Mouse (Mus musculus) midbrain, embryonic 16.5 days (tissue): Measurements from ENCODE around the gene Stc2. TPM values are rescaled to one million over a fixed set of nuclear protein-coding genes. Genes with fewer than 3 reads are reported as not detected.

Experiments
- ATAC-seq: fragments of 200-750 bp; cut with Nextera tagmentation; 2 replicates; pipeline ENCODE4 v1.8.0; 2017; ENCODE audit warnings: moderate TSS enrichment
- H3K27ac ChIP-seq: fragments of 300-500 bp; sonication (generic); 2 replicates; pipeline ENCODE4 v1.5.1; 2014; ENCODE audit warnings: mild to moderate bottlenecking, low read length, mixed read lengths
- H3K27me3 ChIP-seq: fragments of 300-500 bp; sonication (generic); 2 replicates; pipeline ENCODE4 v1.6.1; 2014; ENCODE audit warnings: low read depth, low read length, mixed read lengths; ENCODE audit not compliant: control insufficient read depth, insufficient read depth
- H3K36me3 ChIP-seq: fragments of 300-500 bp; sonication (generic); 2 replicates; pipeline ENCODE4 v1.6.1; 2014; ENCODE audit warnings: mild to moderate bottlenecking, low read length, moderate library complexity, mixed read lengths; ENCODE audit not compliant: control insufficient read depth, insufficient read depth
- H3K4me1 ChIP-seq: fragments of 300-500 bp; sonication (generic); 2 replicates; pipeline ENCODE4 v1.6.1; 2014; ENCODE audit warnings: mild to moderate bottlenecking, low read length, mixed read lengths; ENCODE audit not compliant: control insufficient read depth, insufficient read depth
- H3K4me2 ChIP-seq: fragments of 300-500 bp; sonication (generic); 2 replicates; pipeline ENCODE4 v1.6.1; 2014; ENCODE audit warnings: mild to moderate bottlenecking, low read length, mixed read lengths
- H3K4me3 ChIP-seq: fragments of 300-500 bp; sonication (generic); 2 replicates; pipeline ENCODE4 v1.5.1; 2014; ENCODE audit warnings: low read depth, mild to moderate bottlenecking, low read length, moderate library complexity, mixed read lengths
- H3K9ac ChIP-seq: fragments of 300-500 bp; sonication (generic); 2 replicates; pipeline ENCODE4 v1.6.1; 2014; ENCODE audit warnings: low read depth, low read length, mixed read lengths
- H3K9me3 ChIP-seq: fragments of 300-500 bp; sonication (generic); replicated peaks from 2 replicates; pipeline ENCODE4 v1.6.1; 2014; ENCODE audit warnings: mild to moderate bottlenecking, low read length, mixed read lengths; ENCODE audit not compliant: control insufficient read depth, poor library complexity, severe bottlenecking
- WGBS: fragments of 180-500 bp; shearing (Covaris S2); extraction: QIAGEN DNeasy Blood & Tissue Kit; methylation state at CpG from one replicate; pipeline ENCODE4 v1.1.7; 2014; 5-methylcytosine and 5-hydroxymethylcytosine counted together
- polyA plus RNA-seq: library from polyadenylated mRNA; unstranded; fragments of >200 nt; fragmentation: Nextera tagmentation; extraction: Ambion mirVana; gene quantifications from 2 replicates; pipeline ENCODE4 v1.2.1, GENCODE M21; 2015

Stc2 gene
- 1.1 and 1.4 TPM in 2 replicates for polyA plus RNA-seq

- H3K4me2 ChIP-seq = peak within 1 kb of the TSS; percentile 100
- no peaks in the 10 kb centered on the region for H3K9me3 ChIP-seq
- H3K9ac ChIP-seq = peak within 1 kb of the TSS; percentile 73
- peaks cover 16% of the 10 kb centered on the region for H3K4me1 ChIP-seq
- peak within 1 kb of the TSS; percentile 38; the same call in 1 of the 2 replicates for H3K27ac ChIP-seq
- H3K27me3 ChIP-seq = peaks cover 20% of the 10 kb centered on the region
- under 1% methylated on average over 51 of the region's 51 CpGs for WGBS
- ATAC-seq = peak; percentile 90
- no peaks in the 10 kb centered on the region for H3K36me3 ChIP-seq
- H3K4me3 ChIP-seq = peak within 1 kb of the TSS; percentile 73
Measured at GRCm38 (mm10) chr11:31369648-31370286, at the start of gene Stc2. Stc2 (minus strand) TSS chr11:31370074.

- no peaks in the 10 kb centered on the region for H3K9me3 ChIP-seq
- no peak overlapping the region for H3K27ac ChIP-seq
- no peaks in the 10 kb centered on the region for H3K4me1 ChIP-seq
- WGBS = 79% methylated on average over 5 of the region's 5 CpGs
- ATAC-seq = no peak
- H3K36me3 ChIP-seq = no peaks in the 10 kb centered on the region
- H3K4me3 ChIP-seq = no peak overlapping the region
- no peak overlapping the region for H3K9ac ChIP-seq
- H3K27me3 ChIP-seq = no peaks in the 10 kb centered on the region
- H3K4me2 ChIP-seq = no peak overlapping the region
Measured at GRCm38 (mm10) chr11:31417071-31417470, 47.2 kb upstream of the Stc2 start.

DNA sequence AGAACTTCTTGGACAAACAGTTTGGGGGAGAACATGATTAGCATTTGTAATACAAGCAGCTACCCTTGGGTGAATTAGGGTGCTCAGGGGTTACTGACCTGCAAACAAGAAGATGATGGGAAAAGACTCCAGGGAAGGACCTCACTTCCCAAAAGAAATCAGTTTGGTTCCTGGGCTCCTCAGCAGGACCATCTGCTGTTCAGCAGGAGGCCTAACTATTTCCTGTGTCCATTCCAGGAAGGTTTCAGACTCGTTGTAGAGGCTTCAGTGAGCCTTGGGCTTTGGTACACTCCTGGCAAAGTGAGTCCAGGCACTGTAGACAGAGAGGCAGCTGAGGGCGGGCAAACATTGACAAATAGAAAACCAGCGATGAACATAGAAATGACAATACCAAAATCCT lies 42.5 kb upstream of the Stc2 start:
- ATAC-seq = no peak
- Histone ChIP-seq H3K27ac (no peak overlapping the region), H3K4me1 (no peaks in the 10 kb centered on the region), H3K4me2 (no peak overlapping the region), H3K4me3 (no peak overlapping the region), H3K9me3 (no peaks in the 10 kb centered on the region; the same call in 1 of the 2 replicates), H3K36me3 (no peaks in the 10 kb centered on the region), H3K9ac (no peak overlapping the region), H3K27me3 (no peaks in the 10 kb centered on the region)
- WGBS = 75% methylated on average over 3 of the region's 3 CpGs

DNA sequence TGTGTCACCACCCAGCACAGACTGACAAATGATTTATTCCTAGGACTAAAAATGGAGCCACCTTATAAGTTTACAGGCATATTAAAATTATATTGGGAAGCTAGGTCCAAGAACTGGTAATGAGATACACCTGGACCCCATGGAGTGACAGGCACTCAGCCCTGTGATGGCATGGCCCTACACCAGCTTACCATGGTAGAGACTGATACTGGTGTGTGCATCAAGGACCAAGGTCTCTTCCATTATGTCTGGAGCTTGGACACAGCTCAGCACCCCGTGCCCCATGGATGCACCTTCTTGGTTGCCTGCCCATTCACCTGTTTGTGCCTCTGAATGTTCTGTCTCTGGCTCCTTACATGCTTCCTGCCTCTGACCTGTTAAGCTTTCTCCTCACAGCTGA lies 36.9 kb upstream of the Stc2 start:
- H3K9ac ChIP-seq = no peak overlapping the region
- H3K27me3 ChIP-seq = no peaks in the 10 kb centered on the region

DNA sequence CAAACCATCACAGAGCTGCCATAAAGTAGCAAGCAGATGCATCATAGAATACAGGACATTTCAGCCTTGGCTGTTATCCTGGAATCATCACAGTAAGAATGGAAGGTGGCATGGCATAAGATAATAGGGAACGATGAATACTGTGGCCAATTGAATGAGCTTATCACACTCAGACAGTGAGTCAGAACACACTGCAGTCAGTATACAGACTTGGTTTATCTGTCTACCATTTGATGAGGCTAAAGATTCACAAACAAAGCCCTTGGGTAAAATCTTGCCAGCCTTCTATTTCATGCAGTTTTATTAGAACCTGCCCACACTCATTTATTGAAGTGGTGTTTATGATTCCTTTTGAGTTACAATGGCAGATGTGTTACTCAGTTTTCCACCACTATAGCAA lies 33.2 kb upstream of the Stc2 start:
- no peak overlapping the region for H3K4me2 ChIP-seq
- H3K4me1 ChIP-seq = no peaks in the 10 kb centered on the region
- H3K4me3 ChIP-seq = no peak overlapping the region
- WGBS = 94% methylated on average over 1 of the region's 1 CpGs
- H3K9ac ChIP-seq = no peak overlapping the region
- H3K27me3 ChIP-seq = no peaks in the 10 kb centered on the region
- H3K9me3 ChIP-seq = no peaks in the 10 kb centered on the region
- H3K36me3 ChIP-seq = no peaks in the 10 kb centered on the region
- no peak for ATAC-seq
- no peak overlapping the region for H3K27ac ChIP-seq

More for the DNA sequence above, 36.9 kb upstream of the Stc2 start:
- ATAC-seq = no peak
- Histone ChIP-seq H3K27ac (no peak overlapping the region), H3K4me1 (no peaks in the 10 kb centered on the region), H3K36me3 (no peaks in the 10 kb centered on the region), H3K4me3 (no peak overlapping the region), H3K9me3 (no peaks in the 10 kb centered on the region; the same call in 1 of the 2 replicates), H3K4me2 (no peak overlapping the region)
- 100% methylated on average over 1 of the region's 1 CpGs for WGBS

DNA sequence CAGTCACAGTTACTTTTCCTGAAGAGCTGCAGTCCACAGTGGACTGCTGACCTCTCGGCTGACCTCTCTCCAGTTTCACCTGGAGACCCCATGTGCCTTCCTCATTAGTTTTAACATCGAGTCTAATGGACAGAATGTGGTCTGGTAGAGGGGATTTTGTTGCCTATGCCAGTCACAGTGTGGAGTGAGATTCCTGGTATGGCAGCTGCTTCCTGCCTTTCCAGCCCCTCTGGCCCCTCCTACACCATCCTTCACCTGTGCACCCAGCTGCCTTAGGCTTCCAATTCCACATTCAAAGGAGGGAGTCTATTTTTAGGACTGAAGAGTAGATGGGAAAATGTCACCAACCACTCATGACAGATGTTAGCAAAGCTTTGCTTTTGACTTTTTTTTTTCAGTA lies 28.7 kb upstream of the Stc2 start:
- Histone ChIP-seq H3K4me2 (no peak overlapping the region), H3K4me3 (no peak overlapping the region), H3K27me3 (no peaks in the 10 kb centered on the region), H3K9me3 (no peaks in the 10 kb centered on the region), H3K9ac (no peak overlapping the region), H3K27ac (no peak overlapping the region), H3K4me1 (no peaks in the 10 kb centered on the region), H3K36me3 (no peaks in the 10 kb centered on the region)
- ATAC-seq = no peak
- WGBS = 82% methylated on average over 2 of the region's 2 CpGs

DNA sequence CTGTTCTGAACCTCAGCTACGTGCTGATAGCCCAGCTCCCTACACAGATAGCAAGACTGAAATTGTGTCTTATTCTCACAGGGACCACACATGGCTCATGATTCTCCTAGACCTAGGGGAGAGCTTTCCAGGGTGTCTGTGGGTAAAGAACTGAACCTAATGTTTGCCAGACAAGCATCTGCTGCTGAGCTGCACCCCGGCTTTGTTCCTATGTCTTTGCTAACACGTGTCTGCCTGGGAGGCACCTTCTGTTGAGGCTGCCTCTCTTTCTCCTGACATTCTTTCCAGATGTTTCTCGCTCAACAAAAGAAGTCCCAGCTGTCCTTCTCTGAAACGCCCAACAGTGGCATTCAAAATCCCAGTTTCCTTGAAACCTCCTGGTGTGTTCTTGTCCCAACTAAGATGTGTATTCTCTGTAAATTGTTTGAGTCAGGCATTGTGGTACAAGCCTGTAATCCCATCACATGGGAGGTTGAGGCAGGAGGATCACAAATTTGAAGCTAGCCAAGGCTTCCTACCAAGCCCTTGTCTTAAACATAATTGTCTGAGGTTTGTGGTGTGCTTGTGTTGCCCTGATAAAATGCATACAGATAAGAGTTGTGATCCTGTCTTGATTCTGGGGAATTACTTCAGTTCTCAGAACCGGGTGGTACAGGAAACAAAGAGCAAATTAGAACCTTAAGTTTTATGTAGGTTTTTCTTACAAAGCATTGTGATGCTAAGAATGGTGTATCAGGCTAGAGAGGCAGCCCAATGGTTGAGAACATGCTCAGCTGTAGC lies 27.0 kb upstream of the Stc2 start:
- Histone ChIP-seq H3K9me3 (no peaks in the 10 kb centered on the region), H3K27me3 (no peaks in the 10 kb centered on the region), H3K4me2 (no peak overlapping the region), H3K4me3 (no peak overlapping the region), H3K27ac (no peak overlapping the region), H3K36me3 (no peaks in the 10 kb centered on the region), H3K9ac (no peak overlapping the region), H3K4me1 (no peaks in the 10 kb centered on the region)
- 64% methylated on average over 6 of the region's 6 CpGs for WGBS
- ATAC-seq = no peak

DNA sequence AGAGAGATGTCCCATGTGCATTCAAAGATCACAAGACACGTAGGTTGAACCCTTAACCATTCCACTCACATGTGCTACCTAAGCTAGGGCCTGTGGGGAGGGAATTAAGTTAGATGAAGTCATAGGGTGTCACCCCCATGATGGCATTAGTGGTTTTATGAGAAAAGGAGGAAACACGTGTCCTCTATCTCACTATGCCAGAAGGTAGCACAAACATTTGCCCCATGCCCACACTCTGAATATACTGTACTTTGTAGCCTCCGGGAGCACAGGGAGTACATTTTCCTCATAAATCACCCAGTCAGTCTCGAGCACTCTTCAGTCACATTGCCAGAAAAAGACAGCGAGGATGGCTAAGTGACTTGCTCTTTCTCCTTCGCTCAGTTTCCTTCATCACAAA lies 24.2 kb upstream of the Stc2 start:
- H3K9me3 ChIP-seq = no peaks in the 10 kb centered on the region
- H3K4me2 ChIP-seq = no peak overlapping the region
- H3K4me3 ChIP-seq = no peak overlapping the region
- H3K9ac ChIP-seq = no peak overlapping the region
- WGBS = 75% methylated on average over 6 of the region's 6 CpGs
- H3K27ac ChIP-seq = no peak overlapping the region
- no peaks in the 10 kb centered on the region for H3K36me3 ChIP-seq
- no peaks in the 10 kb centered on the region for H3K4me1 ChIP-seq
- H3K27me3 ChIP-seq = no peaks in the 10 kb centered on the region
- no peak for ATAC-seq

DNA sequence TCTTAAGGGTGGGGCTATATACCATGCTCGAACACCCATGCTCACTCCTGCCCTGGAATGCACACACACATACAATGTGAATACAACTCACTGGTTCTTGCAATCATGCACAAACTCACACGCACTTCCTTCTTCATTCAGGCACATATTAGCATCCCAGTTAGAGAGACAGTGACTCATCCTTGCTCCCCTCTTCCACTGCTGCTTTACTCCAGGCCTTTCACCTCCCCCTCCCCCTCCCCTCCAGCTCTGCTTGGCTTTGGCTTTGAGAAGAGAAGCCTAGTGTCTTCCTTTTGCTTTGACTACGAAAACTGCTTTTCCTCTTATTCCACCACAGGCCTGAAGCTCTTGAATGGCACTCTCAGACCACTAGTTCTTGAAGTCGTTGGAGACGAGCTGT lies 22.5 kb upstream of the Stc2 start:
- H3K4me2 ChIP-seq = no peak overlapping the region
- H3K27ac ChIP-seq = no peak overlapping the region
- no peaks in the 10 kb centered on the region for H3K4me1 ChIP-seq
- H3K9me3 ChIP-seq = no peaks in the 10 kb centered on the region
- no peak for ATAC-seq
- H3K27me3 ChIP-seq = no peaks in the 10 kb centered on the region
- WGBS = 79% methylated on average over 5 of the region's 5 CpGs
- H3K4me3 ChIP-seq = no peak overlapping the region
- H3K36me3 ChIP-seq = no peaks in the 10 kb centered on the region
- no peak overlapping the region for H3K9ac ChIP-seq
